Mouse (Mus musculus) forebrain, embryonic 16.5 days (tissue): Measurements from ENCODE around the gene Hlf. TPM values are rescaled to one million over a fixed set of nuclear protein-coding genes. Genes with fewer than 3 reads are reported as not detected.

Experiments
- ATAC-seq: fragments of 200-750 bp; cut with Nextera tagmentation; 2 replicates; pipeline ENCODE4 v1.8.0; 2017; ENCODE audit warnings: mild to moderate bottlenecking, moderate library complexity
- H3K27ac ChIP-seq: fragments of 300-500 bp; sonication (generic); 2 replicates; pipeline ENCODE4 v1.5.1; 2014; ENCODE audit warnings: low read length, control low read depth
- H3K27me3 ChIP-seq: fragments of 300-500 bp; sonication (generic); replicated peaks from 2 replicates; pipeline ENCODE4 v1.6.1; 2014; ENCODE audit warnings: low read length; ENCODE audit not compliant: control insufficient read depth, insufficient read depth
- H3K36me3 ChIP-seq: fragments of 300-500 bp; sonication (generic); 2 replicates; pipeline ENCODE4 v1.6.1; 2014; ENCODE audit not compliant: control insufficient read depth, insufficient read depth
- H3K4me1 ChIP-seq: fragments of 300-500 bp; sonication (generic); replicated peaks from 2 replicates; pipeline ENCODE4 v1.6.1; 2014; ENCODE audit warnings: low read length; ENCODE audit not compliant: control insufficient read depth, insufficient read depth
- H3K4me2 ChIP-seq: fragments of 300-500 bp; sonication (generic); 2 replicates; pipeline ENCODE4 v1.6.1; 2014; ENCODE audit warnings: mild to moderate bottlenecking, low read length, control low read depth
- H3K4me3 ChIP-seq: fragments of 300-500 bp; sonication (generic); replicated peaks from 2 replicates; pipeline ENCODE4 v1.5.1; 2014; ENCODE audit warnings: mild to moderate bottlenecking, low read length, control low read depth
- H3K9ac ChIP-seq: fragments of 300-500 bp; sonication (generic); replicated peaks from 2 replicates; pipeline ENCODE4 v1.6.1; 2014; ENCODE audit warnings: low read depth, low read length, control low read depth
- H3K9me3 ChIP-seq: fragments of 300-500 bp; sonication (generic); 2 replicates; pipeline ENCODE4 v1.6.1; 2016; ENCODE audit warnings: low read length; ENCODE audit not compliant: control insufficient read depth
- WGBS: fragments of 180-500 bp; shearing (Covaris S2); extraction: QIAGEN DNeasy Blood & Tissue Kit; methylation state at CpG from one replicate; pipeline ENCODE4 v1.1.7; 2014; 5-methylcytosine and 5-hydroxymethylcytosine counted together
- polyA plus RNA-seq: library from polyadenylated mRNA; unstranded; fragments of >200 nt; fragmentation: Nextera tagmentation; extraction: Ambion mirVana; gene quantifications from 2 replicates; pipeline ENCODE4 v1.2.1, GENCODE M21; 2015

Gene Hlf
- polyA plus RNA-seq, 1 experiment from 2014 or later, result 5.7 TPM

- Histone ChIP-seq H3K27me3 (peaks cover 28% of the 10 kb centered on the region), H3K36me3 (no peaks in the 10 kb centered on the region), H3K4me1 (peaks cover 19% of the 10 kb centered on the region), H3K9ac (peak overlapping the region; percentile 26; the same call in 1 of the 2 replicates), H3K4me2 (peak overlapping the region; percentile 99), H3K9me3 (no peaks in the 10 kb centered on the region), H3K4me3 (peak overlapping the region; percentile 65), H3K27ac (no peak overlapping the region)
- 7% methylated on average over 14 of the region's 14 CpGs for WGBS
- ATAC-seq, result no peak
Observed at GRCm38 (mm10) chr11:90391271-90392185, 833 bp upstream of the Hlf start.

- Histone ChIP-seq H3K9ac (peak overlapping the region; percentile 60), H3K36me3 (no peaks in the 10 kb centered on the region), H3K4me2 (peak overlapping the region; percentile 99), H3K27me3 (peaks cover 33% of the 10 kb centered on the region), H3K27ac (no peak overlapping the region), H3K9me3 (no peaks in the 10 kb centered on the region), H3K4me1 (peaks cover 19% of the 10 kb centered on the region), H3K4me3 (peak overlapping the region; percentile 65)
- peak; percentile 69 for ATAC-seq
- WGBS, result under 1% methylated on average over 41 of the region's 41 CpGs
Observed at GRCm38 (mm10) chr11:90389902-90390816, 536 bp downstream of the Hlf start.

- Histone ChIP-seq H3K9ac (peak overlapping the region; percentile 60), H3K4me2 (peak overlapping the region; percentile 99), H3K4me3 (peak overlapping the region; percentile 65), H3K36me3 (no peaks in the 10 kb centered on the region), H3K9me3 (no peaks in the 10 kb centered on the region), H3K27ac (no peak overlapping the region), H3K4me1 (peaks cover 19% of the 10 kb centered on the region), H3K27me3 (peaks cover 34% of the 10 kb centered on the region)
- peak; percentile 19 for ATAC-seq
- WGBS, result under 1% methylated on average over 36 of the region's 36 CpGs
Observed at GRCm38 (mm10) chr11:90389174-90389901, 1.4 kb downstream of the Hlf start.

- no peak overlapping the region for H3K9ac ChIP-seq
Observed at GRCm38 (mm10) chr11:90387501-90388440, 2.9 kb downstream of the Hlf start.

GRCm38 (mm10) chr11:90382005-90382611 is 8.6 kb downstream of the Hlf start:
- H3K4me1 ChIP-seq, result peaks cover 18% of the 10 kb centered on the region
- H3K27me3 ChIP-seq, result peaks cover 11% of the 10 kb centered on the region; the same call in 1 of the 2 replicates
- no peaks in the 10 kb centered on the region for H3K36me3 ChIP-seq
- H3K4me2 ChIP-seq, result 0 out of 2 replicates have a peak overlapping the region, but pooled peaks have one; percentile 9
- no peaks in the 10 kb centered on the region for H3K9me3 ChIP-seq
- peak overlapping the region; percentile 33 for H3K27ac ChIP-seq
- H3K4me3 ChIP-seq, result no peak overlapping the region
- peak overlapping the region; percentile 24; the same call in 1 of the 2 replicates for H3K9ac ChIP-seq
- 8% methylated on average over 6 of the region's 6 CpGs for WGBS
- peak; percentile 93 for ATAC-seq

More at GRCm38 (mm10) chr11:90387501-90388440, 2.9 kb downstream of the Hlf start:
- 46% methylated on average over 32 of the region's 32 CpGs for WGBS
- H3K9me3 ChIP-seq, result no peaks in the 10 kb centered on the region
- H3K27me3 ChIP-seq, result peaks cover 34% of the 10 kb centered on the region
- peak overlapping the region; percentile 65 for H3K4me3 ChIP-seq
- H3K4me1 ChIP-seq, result peaks cover 20% of the 10 kb centered on the region
- H3K4me2 ChIP-seq, result peak overlapping the region; percentile 99
- no peaks in the 10 kb centered on the region for H3K36me3 ChIP-seq
- no peak overlapping the region for H3K27ac ChIP-seq
- no peak for ATAC-seq

- peak; percentile 27; the same call in 1 of the 2 replicates for ATAC-seq
- no peak overlapping the region for H3K27ac ChIP-seq
Observed at GRCm38 (mm10) chr11:90381113-90381512, 9.6 kb downstream of the Hlf start.

GRCm38 (mm10) chr11:90380131-90380685 is 10.5 kb downstream of the Hlf start:
- H3K4me1 ChIP-seq, result peaks cover 18% of the 10 kb centered on the region
- H3K36me3 ChIP-seq, result no peaks in the 10 kb centered on the region
- ATAC-seq, result no peak

More at GRCm38 (mm10) chr11:90381113-90381512, 9.6 kb downstream of the Hlf start:
- no peak overlapping the region for H3K4me3 ChIP-seq
- WGBS, result 48% methylated on average over 5 of the region's 5 CpGs
- H3K27me3 ChIP-seq, result 0 out of 2 replicates have a peak, but pooled peaks cover 5% of the 10 kb centered on the region
- no peaks in the 10 kb centered on the region for H3K9me3 ChIP-seq
- no peak overlapping the region for H3K4me2 ChIP-seq
- H3K4me1 ChIP-seq, result peaks cover 18% of the 10 kb centered on the region
- no peak overlapping the region for H3K9ac ChIP-seq
- H3K36me3 ChIP-seq, result no peaks in the 10 kb centered on the region

More at GRCm38 (mm10) chr11:90380131-90380685, 10.5 kb downstream of the Hlf start:
- H3K4me3 ChIP-seq, result no peak overlapping the region
- WGBS, result 83% methylated on average over 10 of the region's 10 CpGs
- H3K27ac ChIP-seq, result no peak overlapping the region
- no peak overlapping the region for H3K9ac ChIP-seq
- H3K9me3 ChIP-seq, result no peaks in the 10 kb centered on the region
- 0 out of 2 replicates have a peak, but pooled peaks cover 2% of the 10 kb centered on the region for H3K27me3 ChIP-seq
- no peak overlapping the region for H3K4me2 ChIP-seq
